Mouse (Mus musculus) testis, postnatal 14 days (tissue): ENCODE results near the gene Serinc2.

Experiments used
- DNase-seq: peaks from one replicate; pipeline ENCODE4 v3.0.0; 2021; ENCODE audit warnings: low spot score

The Serinc2 gene

GRCm38 (mm10) chr4:130297123-130297529, 18.1 kb upstream of the Serinc2 start:
- DNase-seq: no peak

- no peak for DNase-seq
Measured at GRCm38 (mm10) chr4:130296243-130296965, 17.4 kb upstream of the Serinc2 start.

GRCm38 (mm10) chr4:130295047-130295745, 16.2 kb upstream of the Serinc2 start:
- DNase-seq: no peak

GRCm38 (mm10) chr4:130294513-130294912, 15.5 kb upstream of the Serinc2 start:
- DNase-seq: no peak

- peak; percentile 63 for DNase-seq
Measured at GRCm38 (mm10) chr4:130292271-130292670, 13.3 kb upstream of the Serinc2 start.

- no peak for DNase-seq
Measured at GRCm38 (mm10) chr4:130289824-130290223, 10.8 kb upstream of the Serinc2 start.

- no peak for DNase-seq
Measured at GRCm38 (mm10) chr4:130286531-130286930, 7.5 kb upstream of the Serinc2 start.

GRCm38 (mm10) chr4:130283826-130284225, 4.8 kb upstream of the Serinc2 start:
- no peak for DNase-seq

GRCm38 (mm10) chr4:130282856-130283255, 3.9 kb upstream of the Serinc2 start:
- DNase-seq: no peak

GRCm38 (mm10) chr4:130276573-130277176, 2.3 kb downstream of the Serinc2 start:
- no peak for DNase-seq

GRCm38 (mm10) chr4:130275823-130276105, 3.2 kb downstream of the Serinc2 start:
- no peak for DNase-seq

GRCm38 (mm10) chr4:130275016-130275822, 3.8 kb downstream of the Serinc2 start:
- DNase-seq: no peak

- no peak for DNase-seq
Measured at GRCm38 (mm10) chr4:130274346-130275015, 4.5 kb downstream of the Serinc2 start.

- no peak for DNase-seq
Measured at GRCm38 (mm10) chr4:130273698-130274345, 5.2 kb downstream of the Serinc2 start.

GRCm38 (mm10) chr4:130270611-130271347, 8.2 kb downstream of the Serinc2 start:
- DNase-seq: no peak

GRCm38 (mm10) chr4:130270089-130270488, 8.9 kb downstream of the Serinc2 start:
- DNase-seq: no peak

- no peak for DNase-seq
Measured at GRCm38 (mm10) chr4:130268736-130269135, 10.3 kb downstream of the Serinc2 start.

GRCm38 (mm10) chr4:130267069-130267468, 11.9 kb downstream of the Serinc2 start:
- DNase-seq: no peak

GRCm38 (mm10) chr4:130266601-130267000, 12.4 kb downstream of the Serinc2 start:
- no peak for DNase-seq

GRCm38 (mm10) chr4:130264698-130265349, 14.2 kb downstream of the Serinc2 start:
- peak; percentile 54 for DNase-seq
